Mouse (Mus musculus): ENCODE results near the gene Ass1.
A peak's percentile ranks its signal among the peaks of the same experiment; 100 is the strongest.
"Not testable (repeated sequence)": the region's sequence is repeated elsewhere in the genome, so short reads cannot be mapped to it uniquely, and the experiment has no call there.

Ass1 gene

DNA sequence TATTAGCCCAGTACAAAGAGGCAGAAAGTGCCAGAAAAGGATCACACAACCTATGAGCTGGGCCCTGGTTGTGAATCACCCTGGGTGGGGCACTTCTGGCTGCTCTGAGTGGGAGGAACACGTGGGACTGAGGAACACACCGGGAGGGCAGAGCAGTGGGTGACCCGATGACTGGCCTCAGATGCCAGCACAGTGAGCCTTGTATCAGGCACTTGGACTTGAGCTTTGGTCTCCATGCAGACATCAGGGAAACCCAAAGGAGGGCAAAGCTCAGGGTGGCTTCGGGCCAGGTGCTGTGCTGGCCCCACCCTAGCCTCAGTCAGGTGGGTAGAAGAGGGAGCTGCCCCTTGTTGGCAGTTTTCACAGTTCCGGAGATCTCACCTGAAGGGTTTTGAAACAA lies 71.6 kb downstream of the Ass1 start:
- peak; percentile 50 to 58 for DNase-seq

- no peak for DNase-seq
These were observed 77.7 kb downstream of the Ass1 start for GRCm38 (mm10) chr2:31547726-31548125.

DNA sequence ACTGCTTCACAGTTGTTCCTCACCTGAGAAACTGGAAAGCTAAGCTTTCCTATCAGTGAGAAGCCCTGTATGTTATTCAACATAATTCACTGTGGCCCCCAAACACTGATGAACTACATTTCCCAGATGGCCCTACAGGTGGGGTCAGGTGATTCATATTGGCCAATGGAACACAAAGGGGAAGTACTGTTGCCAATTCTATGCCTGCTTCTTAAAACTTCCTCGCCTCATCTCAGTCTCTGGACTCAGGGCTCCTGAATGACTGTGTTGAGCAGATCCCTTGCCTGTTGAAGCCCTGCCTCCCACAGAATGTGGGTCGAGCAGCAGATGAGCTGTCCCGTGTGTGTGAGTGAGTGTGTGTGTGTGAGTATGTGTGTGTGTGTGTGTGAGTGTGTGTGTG lies 80.5 kb downstream of the Ass1 start:
- DNase-seq: no peak

DNA sequence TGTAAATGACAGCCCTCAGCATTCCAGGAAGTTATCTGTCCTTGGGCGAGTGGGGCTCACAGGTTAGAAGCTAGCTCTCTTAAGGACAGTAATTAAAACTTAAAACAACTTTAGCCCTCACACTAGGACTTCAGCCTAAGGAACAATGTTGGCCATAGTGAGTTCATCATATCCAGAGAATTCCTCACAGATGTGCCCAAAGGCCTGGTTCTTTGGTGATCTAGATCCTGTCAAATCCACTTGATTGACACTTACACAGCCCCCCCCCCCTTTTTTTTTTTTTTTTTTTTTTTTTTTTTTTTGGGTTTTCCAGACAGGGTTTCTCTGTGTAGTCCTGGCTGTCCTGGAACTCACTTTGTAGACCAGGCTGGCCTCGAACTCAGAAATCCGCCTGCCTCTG lies 81.3 kb downstream of the Ass1 start:
- not testable (repeated sequence) for DNase-seq

- DNase-seq: no peak
These were observed 82.0 kb downstream of the Ass1 start for GRCm38 (mm10) chr2:31551971-31552370.

DNA sequence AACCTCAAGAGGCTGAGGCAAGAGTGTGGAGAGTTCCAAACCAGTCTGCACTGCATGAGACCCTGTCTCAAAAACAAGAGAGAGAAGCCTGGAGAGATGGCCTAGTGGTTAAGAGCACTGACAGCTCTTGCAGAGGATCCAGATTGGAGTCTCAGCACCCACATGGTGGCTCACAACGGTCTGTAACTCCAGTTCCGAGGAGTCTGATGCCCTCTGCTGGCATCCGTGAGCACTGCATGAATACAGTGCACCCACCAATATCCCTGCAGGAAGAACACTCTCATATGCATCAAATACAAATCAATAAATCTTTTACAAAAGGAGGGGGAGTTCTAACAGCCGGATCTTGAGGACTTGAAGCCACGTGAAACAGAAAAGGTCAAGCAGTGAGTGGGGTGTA lies 84.6 kb downstream of the Ass1 start:
- DNase-seq: no peak

All from kidney, postnatal 36 days (tissue).